8 mouse cellular contexts compared by ENCODE assay signal in genomic region chr3:51415098-51416072, GRCm38 (mm10). TPM values are rescaled to one million over a fixed set of nuclear protein-coding genes. Genes with fewer than 3 reads are reported as not detected.
DNase-seq lines count a peak whose midpoint lies in the region; ATAC-seq and TF ChIP-seq lines count a peak whose summit lies in the region.

Naa15 (plus strand) TSS chr3:51415148.

- H3K9ac ChIP-seq in forebrain, embryonic 11.5 days (ENCODE audit: low read length): peak within 1 kb of the TSS; percentile 98
- H3K9ac ChIP-seq in heart, postnatal 0 days (replicated peaks; ENCODE audit: low read depth, low read length): peak within 1 kb of the TSS; percentile 98
- H3K9ac ChIP-seq in liver, embryonic 16.5 days (ENCODE audit: low read depth, low read length): peak within 1 kb of the TSS; percentile 97
- H3K9ac ChIP-seq in neural tube, embryonic 13.5 days: peak within 1 kb of the TSS; percentile 96

- H3K4me3 ChIP-seq in forebrain, embryonic 11.5 days (ENCODE audit: low read depth, low read length): peak within 1 kb of the TSS; percentile 99
- peak within 1 kb of the TSS; percentile 95 for H3K4me3 ChIP-seq in heart, postnatal 0 days (ENCODE audit: low read depth, low read length)
- peak within 1 kb of the TSS; percentile 97 for H3K4me3 ChIP-seq in liver, embryonic 16.5 days (ENCODE audit: low read depth, low read length)
- H3K4me3 ChIP-seq in neural tube, embryonic 13.5 days: peak within 1 kb of the TSS; percentile 99
- H3K4me3 ChIP-seq in testis, adult 2 months (ENCODE audit: control insufficient read depth, low read depth, low read length): peak within 1 kb of the TSS; percentile 94

- no peaks in the 10 kb centered on the region for H3K9me3 ChIP-seq in forebrain, embryonic 11.5 days (ENCODE audit: control insufficient read depth, low read length)
- no peaks in the 10 kb centered on the region for H3K9me3 ChIP-seq in heart, postnatal 0 days (replicated peaks; ENCODE audit: control insufficient read depth, low read length)
- H3K9me3 ChIP-seq in liver, embryonic 16.5 days (replicated peaks; ENCODE audit: control insufficient read depth, low read length): no peaks in the 10 kb centered on the region
- H3K9me3 ChIP-seq in neural tube, embryonic 13.5 days: no peaks in the 10 kb centered on the region

- no peak for TF ChIP-seq EP300 in heart, postnatal 0 days (IDR thresholded peaks at IDR 0.05; ENCODE audit: low read depth)

- peak within 1 kb of the TSS; percentile 85 for H3K27ac ChIP-seq in forebrain, embryonic 11.5 days (ENCODE audit: low read depth, low read length)
- peak within 1 kb of the TSS; percentile 97 for H3K27ac ChIP-seq in heart, postnatal 0 days (ENCODE audit: low read depth)
- H3K27ac ChIP-seq in liver, embryonic 16.5 days (ENCODE audit: low read length): peak within 1 kb of the TSS; percentile 96
- peak within 1 kb of the TSS; percentile 93 for H3K27ac ChIP-seq in neural tube, embryonic 13.5 days (replicated peaks)
- peak within 1 kb of the TSS; percentile 98 for H3K27ac ChIP-seq in testis, adult 2 months (ENCODE audit: control insufficient read depth, insufficient read depth, low read depth, low read length)

- 5% methylated on average over 43 of the region's 43 CpGs for WGBS in forebrain, embryonic 11.5 days
- WGBS in heart, postnatal 0 days: 4% methylated on average over 43 of the region's 43 CpGs
- WGBS in liver, embryonic 16.5 days (ENCODE audit: insufficient replicate concordance): 3% methylated on average over 43 of the region's 43 CpGs
- WGBS in neural tube, embryonic 13.5 days: 4% methylated on average over 43 of the region's 43 CpGs

- no peaks in the 10 kb centered on the region for H3K36me3 ChIP-seq in forebrain, embryonic 11.5 days (ENCODE audit: control insufficient read depth, insufficient read depth, low read length)
- H3K36me3 ChIP-seq in heart, postnatal 0 days (replicated peaks; ENCODE audit: control insufficient read depth, insufficient read depth, low read length): no peaks in the 10 kb centered on the region
- H3K36me3 ChIP-seq in liver, embryonic 16.5 days (ENCODE audit: control insufficient read depth, insufficient read depth): no peaks in the 10 kb centered on the region
- no peaks in the 10 kb centered on the region for H3K36me3 ChIP-seq in neural tube, embryonic 13.5 days
- no peaks in the 10 kb centered on the region for H3K36me3 ChIP-seq in testis, adult 2 months (ENCODE audit: control insufficient read depth, insufficient read depth, low read length)

- H3K4me2 ChIP-seq in forebrain, embryonic 11.5 days (ENCODE audit: low read depth, low read length, severe bottlenecking): peak within 1 kb of the TSS; percentile 74
- peak within 1 kb of the TSS; percentile 75 for H3K4me2 ChIP-seq in heart, postnatal 0 days (ENCODE audit: low read depth, low read length)
- peak within 1 kb of the TSS; percentile 82 for H3K4me2 ChIP-seq in liver, embryonic 16.5 days (ENCODE audit: low read depth, low read length)
- peak within 1 kb of the TSS; percentile 91 for H3K4me2 ChIP-seq in neural tube, embryonic 13.5 days

- peak; percentile 79 for TF ChIP-seq POLR2A in testis, adult 2 months (IDR thresholded peaks at IDR 0.05; ENCODE audit: control insufficient read depth, low read depth, low read length)

- peak; percentile 93 for DNase-seq in CD8-positive naive resting alpha-beta T cell, adult 2 months (ENCODE audit: low read depth in 2 of 2, low spot score in 2 of 2)
- peak; percentile 91 for DNase-seq in c-Kit-positive CD71-negative TER-119-negative erythroid progenitor cells, embryonic 14.5 days (ENCODE audit: low read depth)
- DNase-seq in forebrain, embryonic 11.5 days (ENCODE audit: low spot score): peak; percentile 96
- peak; percentile 95 for DNase-seq in heart, postnatal 0 days (ENCODE audit: low spot score)
- peak; percentile 95 to 97 for DNase-seq in kidney, postnatal 4 days

- ATAC-seq in forebrain, embryonic 11.5 days (replicated peaks; ENCODE audit: low FRiP score): peak; percentile 94
- peak; percentile 94 for ATAC-seq in heart, postnatal 0 days (ENCODE audit: insufficient read depth, low read depth)
- peak; percentile 94 for ATAC-seq in liver, embryonic 16.5 days (ENCODE audit: low read depth)
- peak; percentile 90 for ATAC-seq in neural tube, embryonic 13.5 days (ENCODE audit: low read depth)

- H3K4me1 ChIP-seq in forebrain, embryonic 11.5 days (replicated peaks; ENCODE audit: control insufficient read depth, insufficient read depth, low read length): peaks cover 8% of the 10 kb centered on the region; the same call in 1 of the 2 replicates
- H3K4me1 ChIP-seq in heart, postnatal 0 days (ENCODE audit: control insufficient read depth, insufficient read depth): peaks cover 18% of the 10 kb centered on the region
- H3K4me1 ChIP-seq in liver, embryonic 16.5 days (ENCODE audit: control insufficient read depth, low read depth, low read length): peaks cover 26% of the 10 kb centered on the region
- H3K4me1 ChIP-seq in neural tube, embryonic 13.5 days (replicated peaks): peaks cover 37% of the 10 kb centered on the region
- H3K4me1 ChIP-seq in testis, adult 2 months (ENCODE audit: control insufficient read depth, insufficient read depth, low read length): peaks cover 2% of the 10 kb centered on the region; the same call in 1 of the 2 replicates

- no peaks in the 10 kb centered on the region for H3K27me3 ChIP-seq in forebrain, embryonic 11.5 days (ENCODE audit: control insufficient read depth, insufficient read depth, low read length)
- H3K27me3 ChIP-seq in heart, postnatal 0 days (ENCODE audit: control insufficient read depth, insufficient read depth, low read length): no peaks in the 10 kb centered on the region
- no peaks in the 10 kb centered on the region for H3K27me3 ChIP-seq in liver, embryonic 16.5 days (ENCODE audit: control insufficient read depth, insufficient read depth, low read depth, low read length)
- H3K27me3 ChIP-seq in neural tube, embryonic 13.5 days: no peaks in the 10 kb centered on the region
- no peaks in the 10 kb centered on the region for H3K27me3 ChIP-seq in testis, adult 2 months (ENCODE audit: control insufficient read depth, insufficient read depth, low read length)

- TF ChIP-seq CTCF in heart, postnatal 0 days (IDR thresholded peaks at IDR 0.05; ENCODE audit: low read depth): no peak
- no peak for TF ChIP-seq CTCF in testis, adult 2 months (IDR thresholded peaks at IDR 0.05; ENCODE audit: control insufficient read depth, insufficient read depth, insufficient replicate concordance, low read depth, low read length)

RNA-seq across cellular contexts. Expression of gene Naa15, which starts in this region (rescaled TPM):
- polyA plus RNA-seq in forebrain, embryonic 11.5 days (2014; fragmentation: Nextera tagmentation; extraction: Ambion mirVana): 61.5 and 62.6 TPM in 2 replicates
- total RNA-seq in heart, postnatal 0 days (2014; rRNA removed; ENCODE audit: low replicate concordance): 19.6 and 21.2 TPM in 2 replicates
- 21.1 and 23.6 TPM in 2 replicates for polyA plus RNA-seq in heart, postnatal 0 days (2015; fragmentation: Nextera tagmentation; extraction: Ambion mirVana)
- 15.3 and 16.3 TPM in 2 replicates for polyA plus RNA-seq in liver, embryonic 16.5 days (2015; fragmentation: Nextera tagmentation; extraction: Ambion mirVana)
- polyA plus RNA-seq in neural tube, embryonic 13.5 days (2015; fragmentation: Nextera tagmentation; extraction: Ambion mirVana): 49.8 and 54.2 TPM in 2 replicates
- 9.9 and 15.0 TPM in 2 replicates for polyA plus RNA-seq in testis, adult 2 months (2012; rRNA removed)

Comparison
In these comparisons a context has a peak if more than half of its experiments do, and no peak if none do; other contexts are left out.
1. Peak in every context shown above with its lines: DNase-seq, ATAC-seq, H3K4me3 ChIP-seq and H3K27ac ChIP-seq.